Mouse (Mus musculus) heart, embryonic 15.5 days (tissue): ENCODE measurements around the gene Cdh26. TPM values are rescaled to one million over a fixed set of nuclear protein-coding genes. Genes with fewer than 3 reads are reported as not detected.

Experiments
- ATAC-seq: fragments of 200-750 bp; cut with Nextera tagmentation; replicated peaks from 2 replicates; pipeline ENCODE4 v1.8.0; 2017; ENCODE audit warnings: low read depth, moderate TSS enrichment; ENCODE audit not compliant: insufficient number of reproducible peaks, insufficient read depth, low FRiP score
- H3K27ac ChIP-seq: fragments of 300-500 bp; sonication (generic); 2 replicates; pipeline ENCODE4 v1.5.1; 2015; ENCODE audit warnings: mild to moderate bottlenecking, inconsistent platforms
- H3K27me3 ChIP-seq: fragments of 300-500 bp; sonication (generic); 2 replicates; pipeline ENCODE4 v1.6.1; 2015; ENCODE audit warnings: inconsistent platforms
- H3K36me3 ChIP-seq: fragments of 300-500 bp; sonication (generic); 2 replicates; pipeline ENCODE4 v1.6.1; 2015; ENCODE audit warnings: mild to moderate bottlenecking, inconsistent platforms
- H3K4me1 ChIP-seq: fragments of 300-500 bp; sonication (generic); replicated peaks from 2 replicates; pipeline ENCODE4 v1.6.1; 2015; ENCODE audit warnings: inconsistent platforms
- H3K4me2 ChIP-seq: fragments of 300-500 bp; sonication (generic); 2 replicates; pipeline ENCODE4 v1.6.1; 2015; ENCODE audit warnings: inconsistent platforms, mild to moderate bottlenecking, moderate library complexity
- H3K4me3 ChIP-seq: fragments of 300-500 bp; sonication (generic); 2 replicates; pipeline ENCODE4 v1.5.1; 2015; ENCODE audit warnings: mild to moderate bottlenecking, inconsistent platforms
- H3K9ac ChIP-seq: fragments of 300-500 bp; sonication (generic); 2 replicates; pipeline ENCODE4 v1.6.1; 2015; ENCODE audit warnings: mild to moderate bottlenecking, inconsistent platforms
- H3K9me3 ChIP-seq: fragments of 300-500 bp; sonication (generic); replicated peaks from 2 replicates; pipeline ENCODE4 v1.6.1; 2016; ENCODE audit warnings: inconsistent platforms
- WGBS: fragments of 180-500 bp; shearing (Covaris S2); methylation state at CpG from one replicate; pipeline ENCODE4 v1.1.7; 2015; ENCODE audit warnings: mixed read lengths; 5-methylcytosine and 5-hydroxymethylcytosine counted together
- polyA plus RNA-seq: library from polyadenylated mRNA; unstranded; fragments of >200 nt; fragmentation: Nextera tagmentation; extraction: Ambion mirVana; gene quantifications from 2 replicates; pipeline ENCODE4 v1.2.1, GENCODE M21; 2015

Cdh26 gene
- polyA plus RNA-seq, 1 experiment from 2014 or later: not detected

DNA sequence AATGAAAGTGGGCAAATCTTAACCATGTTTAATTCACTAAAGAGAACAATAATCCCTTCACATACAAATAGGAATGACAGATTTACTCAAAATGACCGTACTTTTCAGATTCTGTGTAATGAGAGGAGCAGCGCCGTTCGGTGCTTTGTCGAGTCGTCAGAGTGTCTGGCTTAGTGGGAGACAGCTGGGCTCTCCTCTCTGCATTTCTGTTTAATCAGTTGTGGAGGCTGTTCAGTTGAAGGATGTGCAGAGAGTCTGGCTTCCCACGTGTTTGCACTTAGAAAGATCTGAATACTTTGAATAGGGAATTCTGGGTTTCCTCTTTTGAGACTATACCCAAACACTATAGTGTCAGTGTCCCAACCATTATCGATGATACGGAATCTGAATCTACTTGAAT is 7.0 kb downstream of the Cdh26 start:
- 62% methylated on average over 9 of the region's 9 CpGs for WGBS
- no peaks in the 10 kb centered on the region for H3K9me3 ChIP-seq
- ATAC-seq: no peak
- no peak overlapping the region for H3K4me3 ChIP-seq
- no peak overlapping the region for H3K9ac ChIP-seq
- H3K27ac ChIP-seq: no peak overlapping the region
- no peak overlapping the region for H3K4me2 ChIP-seq
- H3K4me1 ChIP-seq: no peaks in the 10 kb centered on the region
- no peaks in the 10 kb centered on the region for H3K27me3 ChIP-seq
- H3K36me3 ChIP-seq: no peaks in the 10 kb centered on the region

DNA sequence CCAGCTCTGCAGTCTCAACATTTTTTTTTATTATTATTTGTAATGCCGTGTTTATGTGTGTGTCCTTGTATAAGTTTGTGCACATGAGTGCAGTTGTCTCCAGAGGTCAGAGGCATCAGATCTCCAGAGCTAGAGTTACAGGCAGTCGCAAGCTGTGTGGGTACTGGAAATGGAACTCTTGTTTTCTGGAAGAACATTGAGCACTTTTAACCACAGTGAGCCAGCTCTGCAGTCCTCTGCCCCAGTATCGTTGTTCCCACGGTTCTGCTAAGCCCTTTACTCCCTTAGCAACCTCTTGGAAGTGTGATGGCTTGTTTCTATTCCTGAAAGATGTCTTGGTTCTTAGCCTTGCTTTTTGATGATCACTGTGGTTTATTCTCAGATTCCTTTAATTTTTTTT is 19.1 kb downstream of the Cdh26 start:
- 80% methylated on average over 4 of the region's 4 CpGs for whole genome bisulfite sequencing
- no peaks in the 10 kb centered on the region for H3K36me3 ChIP-seq
- no peaks in the 10 kb centered on the region for H3K9me3 ChIP-seq
- H3K4me3 ChIP-seq: no peak overlapping the region
- H3K27ac ChIP-seq: no peak overlapping the region
- no peaks in the 10 kb centered on the region for H3K4me1 ChIP-seq
- ATAC-seq: no peak
- H3K27me3 ChIP-seq: no peaks in the 10 kb centered on the region
- no peak overlapping the region for H3K9ac ChIP-seq
- no peak overlapping the region for H3K4me2 ChIP-seq

DNA sequence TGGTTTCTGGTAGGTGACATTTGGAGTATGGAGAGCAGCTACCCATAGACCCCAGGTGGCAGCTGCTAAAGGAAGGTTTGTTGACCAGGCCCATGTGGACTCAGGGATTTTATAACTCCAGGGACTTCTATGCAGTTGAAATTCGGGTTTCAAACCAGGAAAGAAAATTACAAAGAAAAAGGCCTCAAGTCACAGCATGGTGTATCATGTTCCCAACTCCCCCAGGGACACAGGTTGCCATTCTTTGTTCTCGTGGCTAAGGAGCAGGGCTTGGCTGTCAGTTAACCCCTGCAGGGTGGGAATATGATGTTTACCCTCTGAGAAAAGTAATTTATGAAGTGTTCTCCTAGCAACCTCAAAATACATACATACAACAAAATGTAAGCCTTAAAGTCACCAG is 19.9 kb downstream of the Cdh26 start:
- no peak overlapping the region for H3K27ac ChIP-seq
- no peaks in the 10 kb centered on the region for H3K36me3 ChIP-seq
- H3K4me3 ChIP-seq: no peak overlapping the region
- no peak overlapping the region for H3K4me2 ChIP-seq
- no peaks in the 10 kb centered on the region for H3K27me3 ChIP-seq
- no peaks in the 10 kb centered on the region for H3K9me3 ChIP-seq
- WGBS: 16% methylated on average over 2 of the region's 2 CpGs
- H3K9ac ChIP-seq: no peak overlapping the region
- peaks cover under 1% of the 10 kb centered on the region; the same call in 1 of the 2 replicates for H3K4me1 ChIP-seq
- ATAC-seq: no peak

DNA sequence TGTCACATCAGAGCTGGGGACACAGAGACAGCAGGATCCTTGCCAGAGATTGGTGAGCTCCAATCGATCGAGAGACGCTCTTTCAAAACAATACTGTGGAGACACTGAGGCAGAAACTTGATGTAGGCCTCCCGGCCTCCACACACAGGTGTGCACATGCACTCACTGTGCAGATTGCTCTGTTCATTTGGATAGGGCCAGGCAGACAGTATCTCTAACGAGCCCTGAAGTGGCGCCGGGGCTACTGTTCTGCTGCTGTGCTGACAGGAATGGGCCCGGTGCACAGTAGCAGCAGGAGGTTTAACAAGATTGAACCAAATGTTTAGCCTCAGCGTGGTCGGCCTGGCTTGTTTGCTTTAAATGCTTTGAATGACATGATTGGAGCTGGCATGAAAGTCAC is 20.6 kb downstream of the Cdh26 start:
- H3K9ac ChIP-seq: no peak overlapping the region
- ATAC-seq: no peak
- H3K4me1 ChIP-seq: peaks cover 3% of the 10 kb centered on the region; the same call in 1 of the 2 replicates
- no peak overlapping the region for H3K4me2 ChIP-seq
- no peaks in the 10 kb centered on the region for H3K9me3 ChIP-seq
- no peaks in the 10 kb centered on the region for H3K36me3 ChIP-seq
- H3K27ac ChIP-seq: no peak overlapping the region
- H3K27me3 ChIP-seq: no peaks in the 10 kb centered on the region
- H3K4me3 ChIP-seq: no peak overlapping the region
- WGBS: 64% methylated on average over 10 of the region's 10 CpGs

DNA sequence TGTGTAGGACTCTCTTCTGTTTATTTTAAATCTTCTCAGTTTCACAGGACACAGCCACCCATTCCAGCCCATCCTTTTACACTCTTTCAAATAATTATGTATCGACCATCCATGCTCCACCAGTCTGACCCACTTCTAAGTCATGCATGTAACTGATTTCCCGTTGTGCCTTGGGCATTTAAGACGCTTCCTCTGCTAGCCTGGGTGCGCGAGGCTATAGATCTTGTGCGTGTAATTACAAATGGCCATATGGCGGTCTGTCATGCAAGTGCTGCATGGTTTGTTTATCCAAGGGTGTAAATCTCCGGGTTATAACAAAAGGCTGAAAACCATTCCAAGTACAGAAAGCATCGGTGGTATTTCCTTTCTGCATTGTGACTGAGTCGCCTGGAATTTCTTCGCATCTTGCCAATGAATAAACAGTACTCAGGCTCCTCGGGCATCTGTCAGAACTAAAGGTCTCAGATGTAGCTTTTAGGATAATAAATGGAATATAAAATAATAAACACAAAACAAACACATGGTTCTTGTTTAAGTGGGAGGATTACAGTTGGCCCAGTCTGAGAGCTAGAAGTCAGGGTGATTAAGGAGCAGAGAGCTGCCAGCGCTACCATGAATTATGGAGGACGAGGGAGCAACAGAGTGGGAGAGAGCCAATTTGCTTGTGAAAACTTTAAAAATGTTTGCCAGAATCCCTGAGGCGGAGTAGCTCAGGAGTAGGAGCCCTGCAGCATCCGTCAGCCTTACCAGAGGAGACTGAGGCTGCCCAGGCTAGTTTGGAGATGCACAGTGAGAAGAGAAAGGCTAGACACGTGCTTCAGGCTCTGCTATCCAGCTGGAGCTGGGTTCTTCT is 24.6 kb downstream of the Cdh26 start:
- ATAC-seq: peak; percentile 53; the same call in 1 of the 2 replicates
- H3K4me2 ChIP-seq: no peak overlapping the region; the same call in 1 of the 2 replicates

DNA sequence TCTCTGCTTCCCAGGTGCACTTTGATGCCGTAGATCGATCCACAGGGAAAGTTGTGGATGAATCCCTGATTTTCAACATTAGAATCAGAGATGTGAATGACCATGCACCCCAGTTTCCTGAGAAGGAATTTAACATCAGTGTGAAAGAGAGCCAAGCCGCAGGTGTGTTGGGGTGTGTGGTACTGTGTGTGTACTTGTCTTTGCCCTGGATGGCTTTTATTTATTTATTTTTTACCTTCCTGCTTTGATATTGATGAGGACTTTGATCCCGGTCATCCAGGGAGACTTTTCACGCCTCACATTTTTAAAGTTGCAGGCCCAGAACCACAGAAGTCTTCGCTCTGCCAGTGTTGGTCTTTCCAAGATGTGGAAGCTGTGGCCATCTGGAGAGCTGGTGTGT is 27.1 kb downstream of the Cdh26 start:
- Histone ChIP-seq H3K27me3 (no peaks in the 10 kb centered on the region), H3K4me2 (no peak overlapping the region), H3K4me3 (no peak overlapping the region), H3K36me3 (no peaks in the 10 kb centered on the region), H3K27ac (no peak overlapping the region), H3K4me1 (peaks cover 3% of the 10 kb centered on the region; the same call in 1 of the 2 replicates), H3K9ac (no peak overlapping the region), H3K9me3 (no peaks in the 10 kb centered on the region)
- ATAC-seq: no peak
- WGBS: 85% methylated on average over 6 of the region's 6 CpGs

More for the DNA sequence above, 24.6 kb downstream of the Cdh26 start:
- 50% methylated on average over 17 of the region's 17 CpGs for WGBS
- peaks cover 3% of the 10 kb centered on the region; the same call in 1 of the 2 replicates for H3K4me1 ChIP-seq
- H3K9ac ChIP-seq: no peak overlapping the region
- H3K4me3 ChIP-seq: no peak overlapping the region
- no peaks in the 10 kb centered on the region for H3K9me3 ChIP-seq
- H3K27me3 ChIP-seq: no peaks in the 10 kb centered on the region
- H3K27ac ChIP-seq: peak overlapping the region; percentile 64
- no peaks in the 10 kb centered on the region for H3K36me3 ChIP-seq

DNA sequence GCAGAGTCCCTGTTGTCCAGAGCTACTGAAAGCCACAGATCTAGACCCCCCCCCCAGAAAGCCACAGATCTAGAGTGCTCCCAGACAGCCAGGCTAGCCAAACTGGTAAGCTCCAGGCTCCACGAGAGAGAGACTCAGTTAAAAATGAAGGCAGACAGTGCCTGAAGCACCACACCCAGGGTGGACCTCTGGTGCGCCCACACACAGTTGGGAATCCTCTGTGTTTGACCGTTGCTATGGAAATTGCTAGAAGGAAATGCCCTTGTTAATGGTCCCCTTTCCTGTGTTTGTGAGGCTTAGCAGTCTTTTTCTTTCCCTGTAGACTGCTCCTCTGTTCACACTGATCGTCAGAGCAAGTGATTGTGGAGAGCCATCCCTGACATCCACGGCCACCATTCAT is 30.0 kb downstream of the Cdh26 start:
- no peaks in the 10 kb centered on the region for H3K36me3 ChIP-seq
- no peak overlapping the region for H3K4me3 ChIP-seq
- H3K27me3 ChIP-seq: no peaks in the 10 kb centered on the region
- H3K9me3 ChIP-seq: no peaks in the 10 kb centered on the region
- no peak overlapping the region for H3K27ac ChIP-seq
- peaks cover 1% of the 10 kb centered on the region; the same call in 1 of the 2 replicates for H3K4me1 ChIP-seq
- no peak overlapping the region for H3K4me2 ChIP-seq
- no peak overlapping the region for H3K9ac ChIP-seq
- ATAC-seq: 0 out of 2 replicates have a peak, but pooled peaks have one; percentile 14
- 53% methylated on average over 5 of the region's 5 CpGs for WGBS

DNA sequence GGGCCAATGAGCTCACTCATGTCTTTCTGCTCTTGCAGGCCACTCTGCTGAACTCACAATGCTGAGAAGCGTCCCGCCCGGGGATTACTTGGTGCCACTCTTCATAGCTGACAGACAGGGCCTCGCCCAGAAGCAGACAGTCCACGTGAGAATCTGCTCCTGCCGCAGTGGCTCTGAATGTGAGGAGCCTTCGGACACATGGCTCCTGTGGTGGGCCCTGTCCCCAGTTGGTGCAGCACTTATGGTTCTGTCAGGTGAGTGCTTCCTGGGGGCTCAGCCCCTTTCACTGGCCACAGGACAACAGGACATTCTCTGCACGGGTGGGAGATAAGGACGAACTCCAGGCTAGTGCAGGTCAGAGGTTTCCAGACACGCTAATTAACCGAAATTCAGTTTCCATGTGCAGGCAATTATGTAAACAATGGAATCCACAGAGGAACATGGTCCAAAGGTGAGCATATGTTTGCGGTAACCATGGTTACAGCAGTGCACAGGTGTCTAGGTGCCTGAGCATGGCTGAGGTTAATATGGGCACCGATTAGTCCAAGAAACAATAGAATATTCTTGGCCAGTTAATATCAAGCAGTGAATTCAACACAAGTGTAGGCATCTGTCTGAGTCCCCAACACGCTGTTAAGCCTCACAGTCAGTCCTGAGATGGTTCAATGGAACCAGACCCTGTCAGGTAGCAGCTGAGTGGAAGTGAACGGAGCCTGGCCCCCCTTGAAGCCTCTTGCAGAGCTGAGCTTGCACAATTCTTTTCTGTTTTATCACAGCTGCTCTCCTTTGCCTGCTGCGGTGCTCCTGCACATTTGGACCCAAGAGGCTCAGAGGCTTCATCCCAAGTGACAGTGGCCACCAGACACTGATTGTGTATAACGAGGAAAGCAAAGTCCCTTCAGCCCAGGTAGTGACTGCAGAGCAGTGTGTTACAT is 41.5 kb downstream of the Cdh26 start:
- Histone ChIP-seq H3K27ac (no peak overlapping the region), H3K4me3 (no peak overlapping the region), H3K4me2 (no peak overlapping the region), H3K4me1 (no peaks in the 10 kb centered on the region), H3K9me3 (no peaks in the 10 kb centered on the region), H3K9ac (no peak overlapping the region), H3K27me3 (no peaks in the 10 kb centered on the region), H3K36me3 (no peaks in the 10 kb centered on the region)
- WGBS: 65% methylated on average over 17 of the region's 17 CpGs
- ATAC-seq: no peak

DNA sequence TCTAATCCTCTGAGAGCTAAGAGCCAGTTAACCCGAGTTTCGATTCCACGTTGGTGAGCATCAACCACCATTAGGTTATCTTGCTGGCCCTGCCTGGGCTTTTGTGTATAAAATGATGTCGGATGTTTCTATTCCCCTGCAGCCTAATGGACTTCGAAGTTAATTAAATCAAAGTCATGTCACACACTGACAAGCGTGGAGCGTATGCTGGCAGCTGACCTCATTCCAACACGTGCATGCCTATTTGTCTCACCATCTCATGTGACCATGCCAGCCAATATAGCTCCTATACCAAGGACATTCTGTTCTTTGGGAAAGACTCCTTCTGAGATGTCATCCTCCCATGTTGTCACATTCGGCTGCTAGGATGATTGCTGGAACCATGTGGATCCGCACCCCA is 43.6 kb downstream of the Cdh26 start:
- ATAC-seq: no peak
- no peaks in the 10 kb centered on the region for H3K9me3 ChIP-seq
- no peak overlapping the region for H3K4me2 ChIP-seq
- H3K27ac ChIP-seq: no peak overlapping the region
- WGBS: 81% methylated on average over 10 of the region's 10 CpGs
- no peak overlapping the region for H3K9ac ChIP-seq
- no peaks in the 10 kb centered on the region for H3K4me1 ChIP-seq
- no peaks in the 10 kb centered on the region for H3K27me3 ChIP-seq
- H3K36me3 ChIP-seq: no peaks in the 10 kb centered on the region
- H3K4me3 ChIP-seq: no peak overlapping the region

DNA sequence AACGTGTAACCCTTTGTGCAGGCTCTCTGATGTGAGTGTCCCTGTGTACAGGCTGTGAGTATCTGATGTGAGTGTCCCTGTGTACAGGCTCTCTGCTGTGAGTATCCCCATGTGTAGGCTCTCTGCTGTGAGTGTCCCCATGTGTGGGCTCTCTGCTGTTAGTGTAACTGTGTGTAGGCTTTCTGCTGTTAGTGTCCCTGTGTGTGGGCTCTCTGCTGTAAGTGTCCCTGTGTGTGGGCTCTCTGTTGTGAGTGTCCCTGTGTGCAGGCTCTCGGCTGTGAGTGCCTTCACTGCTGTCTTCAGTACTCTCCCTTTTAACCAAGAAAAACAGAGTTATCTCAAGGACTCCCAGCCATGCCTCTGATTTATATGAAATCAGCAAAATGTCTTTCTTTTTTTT is 46.9 kb downstream of the Cdh26 start:
- Histone ChIP-seq H3K4me2 (no peak overlapping the region), H3K4me3 (no peak overlapping the region), H3K27me3 (no peaks in the 10 kb centered on the region), H3K9ac (no peak overlapping the region), H3K27ac (no peak overlapping the region), H3K4me1 (no peaks in the 10 kb centered on the region), H3K36me3 (no peaks in the 10 kb centered on the region), H3K9me3 (no peaks in the 10 kb centered on the region)
- no peak for ATAC-seq
- 46% methylated on average over 2 of the region's 2 CpGs for WGBS

DNA sequence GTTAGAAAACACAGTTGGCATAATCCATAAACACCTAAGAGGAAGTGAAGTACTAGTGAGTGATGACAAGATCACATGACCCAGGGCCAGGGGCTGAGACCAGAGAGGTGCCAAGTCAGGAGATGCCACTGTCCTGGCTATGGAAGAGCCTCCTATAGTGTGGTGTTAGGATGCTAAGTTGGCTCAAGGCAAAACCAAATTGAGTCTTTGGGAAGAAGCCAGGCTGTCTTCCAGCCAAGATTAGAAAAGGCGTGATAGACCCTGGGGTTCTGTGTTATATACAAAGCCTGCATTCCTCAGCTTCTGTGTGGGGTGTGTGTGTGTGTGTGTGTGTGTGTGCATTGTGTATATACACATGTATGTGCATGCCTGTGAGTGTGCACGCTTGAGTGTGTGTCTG is 48.7 kb downstream of the Cdh26 start:
- Histone ChIP-seq H3K36me3 (no peaks in the 10 kb centered on the region), H3K9me3 (no peaks in the 10 kb centered on the region), H3K27ac (no peak overlapping the region), H3K4me1 (no peaks in the 10 kb centered on the region), H3K4me2 (no peak overlapping the region), H3K4me3 (no peak overlapping the region), H3K9ac (no peak overlapping the region), H3K27me3 (no peaks in the 10 kb centered on the region)
- 74% methylated on average over 2 of the region's 2 CpGs for WGBS
- no peak for ATAC-seq
